Mouse (Mus musculus) midbrain, embryonic 16.5 days (tissue): ENCODE results near the gene Atp12a. TPM values are rescaled to one million over a fixed set of nuclear protein-coding genes. Genes with fewer than 3 reads are reported as not detected.

Experiments
- ATAC-seq: fragments of 200-750 bp; cut with Nextera tagmentation; 2 replicates; pipeline ENCODE4 v1.8.0; 2017; ENCODE audit warnings: moderate TSS enrichment
- H3K27ac ChIP-seq: fragments of 300-500 bp; sonication (generic); 2 replicates; pipeline ENCODE4 v1.5.1; 2014; ENCODE audit warnings: mild to moderate bottlenecking, low read length, mixed read lengths
- H3K27me3 ChIP-seq: fragments of 300-500 bp; sonication (generic); 2 replicates; pipeline ENCODE4 v1.6.1; 2014; ENCODE audit warnings: low read depth, low read length, mixed read lengths; ENCODE audit not compliant: control insufficient read depth, insufficient read depth
- H3K36me3 ChIP-seq: fragments of 300-500 bp; sonication (generic); 2 replicates; pipeline ENCODE4 v1.6.1; 2014; ENCODE audit warnings: mild to moderate bottlenecking, low read length, moderate library complexity, mixed read lengths; ENCODE audit not compliant: control insufficient read depth, insufficient read depth
- H3K4me1 ChIP-seq: fragments of 300-500 bp; sonication (generic); 2 replicates; pipeline ENCODE4 v1.6.1; 2014; ENCODE audit warnings: mild to moderate bottlenecking, low read length, mixed read lengths; ENCODE audit not compliant: control insufficient read depth, insufficient read depth
- H3K4me2 ChIP-seq: fragments of 300-500 bp; sonication (generic); 2 replicates; pipeline ENCODE4 v1.6.1; 2014; ENCODE audit warnings: mild to moderate bottlenecking, low read length, mixed read lengths
- H3K4me3 ChIP-seq: fragments of 300-500 bp; sonication (generic); 2 replicates; pipeline ENCODE4 v1.5.1; 2014; ENCODE audit warnings: low read depth, mild to moderate bottlenecking, low read length, moderate library complexity, mixed read lengths
- H3K9ac ChIP-seq: fragments of 300-500 bp; sonication (generic); 2 replicates; pipeline ENCODE4 v1.6.1; 2014; ENCODE audit warnings: low read depth, low read length, mixed read lengths
- H3K9me3 ChIP-seq: fragments of 300-500 bp; sonication (generic); replicated peaks from 2 replicates; pipeline ENCODE4 v1.6.1; 2014; ENCODE audit warnings: mild to moderate bottlenecking, low read length, mixed read lengths; ENCODE audit not compliant: control insufficient read depth, poor library complexity, severe bottlenecking
- WGBS: fragments of 180-500 bp; shearing (Covaris S2); extraction: QIAGEN DNeasy Blood & Tissue Kit; methylation state at CpG from one replicate; pipeline ENCODE4 v1.1.7; 2014; 5-methylcytosine and 5-hydroxymethylcytosine counted together
- polyA plus RNA-seq: library from polyadenylated mRNA; unstranded; fragments of >200 nt; fragmentation: Nextera tagmentation; extraction: Ambion mirVana; gene quantifications from 2 replicates; pipeline ENCODE4 v1.2.1, GENCODE M21; 2015

The Atp12a gene
- polyA plus RNA-seq, 1 experiment from 2014 or later, result 0.23 TPM

DNA sequence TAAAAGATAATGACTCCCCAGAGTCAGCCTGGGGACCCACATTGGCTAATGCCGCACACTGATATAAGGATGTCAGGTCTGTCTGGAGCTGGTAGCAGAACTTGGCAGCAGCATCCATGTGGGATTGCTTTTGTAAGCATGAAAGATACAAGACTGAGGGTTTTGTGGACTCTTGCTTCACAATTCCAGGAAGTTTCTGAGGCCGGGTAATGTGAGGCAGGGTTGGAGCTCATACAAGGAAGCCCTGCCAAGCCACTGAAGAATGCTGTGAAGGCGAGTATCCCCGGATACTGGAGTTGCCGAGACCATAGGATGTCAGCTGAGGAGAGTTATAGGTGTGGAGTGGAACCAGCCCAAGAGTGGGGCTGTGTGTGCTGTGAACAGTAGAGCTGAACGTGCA is 5.7 kb upstream of the Atp12a start:
- H3K4me3 ChIP-seq, result no peak overlapping the region
- no peaks in the 10 kb centered on the region for H3K9me3 ChIP-seq
- H3K4me1 ChIP-seq, result no peaks in the 10 kb centered on the region
- 81% methylated on average over 6 of the region's 6 CpGs for WGBS
- H3K36me3 ChIP-seq, result no peaks in the 10 kb centered on the region
- no peak for ATAC-seq
- no peak overlapping the region for H3K27ac ChIP-seq
- H3K9ac ChIP-seq, result no peak overlapping the region
- peaks cover 11% of the 10 kb centered on the region for H3K27me3 ChIP-seq
- no peak overlapping the region for H3K4me2 ChIP-seq

DNA sequence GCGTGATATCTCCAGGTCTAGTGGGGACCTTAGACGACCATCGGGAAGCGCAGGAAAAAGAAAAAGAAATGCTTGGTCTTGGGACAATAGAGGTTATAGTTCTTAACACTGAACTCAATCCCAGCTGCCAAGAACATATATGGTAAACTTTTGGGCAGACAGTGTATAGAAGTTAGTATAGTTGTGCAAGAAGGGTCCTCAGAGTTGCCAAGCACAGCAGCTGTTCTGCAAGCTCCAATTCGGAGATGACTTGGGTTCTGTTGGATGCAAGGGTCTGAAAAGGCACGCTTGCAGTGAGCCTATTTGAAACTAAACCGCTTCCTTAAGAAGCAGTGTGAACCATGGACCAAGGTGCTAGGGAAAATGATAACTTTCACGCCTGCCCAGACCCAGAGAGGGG is 424 bp downstream of the Atp12a start:
- ATAC-seq, result no peak; the same call in 1 of the 2 replicates
- H3K4me1 ChIP-seq, result peaks cover 5% of the 10 kb centered on the region; the same call in 1 of the 2 replicates
- no peak overlapping the region for H3K27ac ChIP-seq
- H3K4me2 ChIP-seq, result peak overlapping the region; percentile 92
- H3K9me3 ChIP-seq, result no peaks in the 10 kb centered on the region
- no peaks in the 10 kb centered on the region for H3K36me3 ChIP-seq
- WGBS, result 33% methylated on average over 8 of the region's 8 CpGs
- H3K9ac ChIP-seq, result peak overlapping the region; percentile 72
- H3K27me3 ChIP-seq, result peaks cover 44% of the 10 kb centered on the region
- peak overlapping the region; percentile 59 for H3K4me3 ChIP-seq

DNA sequence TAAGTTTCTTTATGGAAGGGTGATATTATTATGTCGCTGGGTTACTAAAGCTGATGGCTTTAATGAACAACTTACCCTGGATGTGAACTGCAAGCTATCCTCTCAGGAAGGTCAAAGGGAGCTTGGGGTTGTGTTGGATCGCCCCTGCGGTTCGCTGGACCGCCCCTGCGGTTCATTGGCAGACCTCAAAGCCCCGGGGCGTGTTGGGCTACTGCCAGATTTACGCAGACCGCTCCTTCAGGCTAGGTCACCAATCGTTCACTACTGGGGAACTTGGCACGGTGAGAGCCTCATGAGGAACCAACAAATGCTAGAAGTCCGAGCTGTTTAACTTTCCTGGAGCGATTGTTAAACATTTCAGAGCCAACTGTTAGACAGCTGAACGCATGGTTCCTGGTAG is 1.8 kb downstream of the Atp12a start:
- H3K4me2 ChIP-seq, result no peak overlapping the region
- 36% methylated on average over 15 of the region's 15 CpGs for WGBS
- no peak overlapping the region for H3K4me3 ChIP-seq
- H3K36me3 ChIP-seq, result no peaks in the 10 kb centered on the region
- no peak for ATAC-seq
- peaks cover 5% of the 10 kb centered on the region; the same call in 1 of the 2 replicates for H3K4me1 ChIP-seq
- no peak overlapping the region for H3K9ac ChIP-seq
- no peak overlapping the region for H3K27ac ChIP-seq
- no peaks in the 10 kb centered on the region for H3K9me3 ChIP-seq
- H3K27me3 ChIP-seq, result peaks cover 44% of the 10 kb centered on the region

DNA sequence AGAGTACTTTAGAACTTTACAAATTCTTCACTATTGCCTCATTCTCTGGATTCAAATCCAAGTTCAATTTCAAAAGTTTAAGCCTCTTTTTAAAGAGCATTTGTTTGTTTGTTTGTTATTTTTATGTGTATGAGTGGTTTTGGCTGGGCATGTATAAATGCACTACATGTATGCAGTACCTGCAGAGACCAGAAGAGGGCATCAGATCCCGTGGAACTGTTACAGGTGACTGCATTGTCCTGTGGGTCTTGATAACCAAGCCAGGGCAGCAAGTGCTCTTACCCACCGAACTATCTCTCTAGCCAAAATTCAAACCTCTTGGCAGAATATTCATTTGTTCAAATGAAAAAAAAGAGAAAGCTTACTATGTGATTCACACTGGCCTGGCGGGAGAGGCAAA is 4.0 kb downstream of the Atp12a start:
- Histone ChIP-seq H3K9ac (no peak overlapping the region), H3K27me3 (peaks cover 37% of the 10 kb centered on the region), H3K27ac (no peak overlapping the region), H3K4me3 (no peak overlapping the region), H3K9me3 (no peaks in the 10 kb centered on the region), H3K36me3 (no peaks in the 10 kb centered on the region), H3K4me2 (no peak overlapping the region), H3K4me1 (peaks cover 5% of the 10 kb centered on the region; the same call in 1 of the 2 replicates)
- WGBS, result 62% methylated on average over 3 of the region's 3 CpGs
- ATAC-seq, result no peak

DNA sequence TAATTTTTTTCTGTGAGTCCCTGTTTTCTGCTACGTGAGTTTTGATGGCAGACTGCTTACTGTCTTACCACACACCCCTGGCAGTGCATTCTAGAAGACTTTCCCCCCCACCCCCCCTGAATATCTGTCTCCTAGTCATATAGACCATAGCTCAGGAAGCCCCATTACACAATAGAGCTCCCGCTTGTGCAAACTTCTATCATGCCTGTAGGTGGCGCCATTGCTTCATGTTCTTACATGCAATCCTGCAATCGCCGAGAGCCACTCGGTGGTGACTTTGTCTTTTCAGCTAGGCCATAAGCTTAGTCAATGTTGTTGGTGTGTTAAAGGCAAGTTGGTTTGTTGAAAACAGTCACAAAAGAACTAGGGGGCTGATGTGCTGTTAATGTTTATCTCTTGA is 10.9 kb downstream of the Atp12a start:
- H3K9me3 ChIP-seq, result no peaks in the 10 kb centered on the region
- no peak overlapping the region for H3K27ac ChIP-seq
- H3K27me3 ChIP-seq, result no peaks in the 10 kb centered on the region
- no peaks in the 10 kb centered on the region for H3K4me1 ChIP-seq
- no peaks in the 10 kb centered on the region for H3K36me3 ChIP-seq
- H3K4me3 ChIP-seq, result no peak overlapping the region
- H3K4me2 ChIP-seq, result no peak overlapping the region
- ATAC-seq, result peak; percentile 89
- 3% methylated on average over 6 of the region's 6 CpGs for WGBS
- no peak overlapping the region for H3K9ac ChIP-seq

DNA sequence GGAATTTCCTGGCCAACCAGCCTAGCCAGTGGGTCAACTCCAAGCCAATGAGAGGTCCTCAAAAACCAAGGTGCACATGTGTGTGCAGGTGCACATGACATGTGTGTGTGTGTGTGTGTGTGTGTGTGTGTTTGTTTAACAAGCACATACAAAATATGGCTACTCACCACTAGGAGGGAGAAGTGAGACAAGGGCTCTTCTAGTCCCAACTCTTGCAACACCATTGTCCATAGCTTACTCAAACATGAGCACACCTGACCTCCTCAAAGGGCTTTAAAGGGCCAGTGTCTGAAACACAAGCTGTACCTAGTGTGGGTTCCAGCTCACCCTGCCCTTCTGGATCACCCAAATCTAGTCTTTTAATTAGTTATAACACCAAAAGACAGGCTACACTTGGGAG is 12.9 kb downstream of the Atp12a start:
- Histone ChIP-seq H3K4me3 (no peak overlapping the region), H3K9ac (no peak overlapping the region), H3K27ac (no peak overlapping the region), H3K9me3 (no peaks in the 10 kb centered on the region), H3K27me3 (no peaks in the 10 kb centered on the region), H3K36me3 (no peaks in the 10 kb centered on the region), H3K4me2 (no peak overlapping the region), H3K4me1 (no peaks in the 10 kb centered on the region)
- no peak for ATAC-seq

DNA sequence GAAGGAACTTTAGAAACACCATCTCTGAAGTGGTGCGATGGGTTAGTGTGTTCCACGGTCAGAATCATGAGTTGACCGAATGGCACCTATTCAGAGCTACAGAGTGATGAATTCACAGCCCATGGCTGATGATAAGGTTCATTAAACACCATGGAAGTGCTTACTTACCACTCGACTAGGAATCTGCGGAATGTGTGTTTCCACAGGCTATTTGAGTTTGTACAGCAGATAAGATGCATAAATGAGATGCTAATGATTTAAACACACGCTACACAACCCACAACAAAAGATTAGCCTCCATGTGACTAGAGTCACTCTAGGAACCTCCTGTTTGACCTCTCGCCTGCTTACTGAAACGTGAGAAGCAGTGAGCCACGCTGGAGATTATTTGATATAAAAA is 14.5 kb downstream of the Atp12a start:
- Histone ChIP-seq H3K9ac (no peak overlapping the region), H3K36me3 (no peaks in the 10 kb centered on the region), H3K4me3 (no peak overlapping the region), H3K9me3 (no peaks in the 10 kb centered on the region), H3K27me3 (no peaks in the 10 kb centered on the region), H3K4me2 (no peak overlapping the region), H3K4me1 (no peaks in the 10 kb centered on the region), H3K27ac (no peak overlapping the region)
- no peak for ATAC-seq
- 70% methylated on average over 9 of the region's 9 CpGs for WGBS

DNA sequence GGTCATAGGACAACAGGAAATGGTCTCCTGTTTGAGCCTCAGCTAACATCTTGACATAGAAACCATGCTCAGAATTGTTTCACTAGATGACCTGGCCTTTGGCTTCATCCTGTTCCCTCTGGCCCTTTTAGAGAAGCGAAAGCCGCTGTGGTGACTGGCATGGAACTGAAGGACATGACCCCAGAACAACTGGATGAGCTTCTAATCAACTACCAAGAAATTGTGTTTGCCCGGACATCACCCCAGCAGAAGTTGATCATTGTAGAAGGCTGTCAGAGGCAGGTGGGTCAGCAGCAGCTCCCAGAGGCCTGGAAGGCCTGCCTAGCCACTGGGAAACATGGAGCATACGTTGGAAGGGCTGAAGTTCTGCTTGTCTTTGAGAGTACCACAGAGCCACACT is 17.5 kb downstream of the Atp12a start:
- Histone ChIP-seq H3K27me3 (no peaks in the 10 kb centered on the region), H3K9me3 (no peaks in the 10 kb centered on the region), H3K27ac (no peak overlapping the region), H3K9ac (no peak overlapping the region), H3K36me3 (no peaks in the 10 kb centered on the region), H3K4me3 (no peak overlapping the region), H3K4me1 (no peaks in the 10 kb centered on the region), H3K4me2 (no peak overlapping the region)
- no peak for ATAC-seq
- 83% methylated on average over 4 of the region's 4 CpGs for WGBS

DNA sequence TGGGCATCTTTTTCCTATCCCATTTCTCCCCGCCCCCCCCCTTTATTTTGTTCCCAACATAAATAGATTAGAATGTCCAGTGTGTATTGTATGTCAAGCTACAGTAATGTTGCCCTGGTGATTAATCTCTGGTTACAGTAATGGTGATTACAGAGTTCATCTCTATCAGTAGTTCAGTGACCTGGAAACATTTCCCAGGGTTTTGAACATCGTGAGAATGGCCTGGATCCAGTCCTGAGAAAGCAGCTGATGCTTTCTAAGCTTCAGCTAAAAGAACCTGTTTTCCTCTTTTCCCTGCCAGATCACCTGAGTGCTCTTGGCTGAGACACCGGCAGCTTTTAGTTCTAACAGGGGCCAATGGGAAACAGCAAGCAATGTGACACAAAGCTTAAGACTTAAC is 25.4 kb downstream of the Atp12a start:
- no peaks in the 10 kb centered on the region for H3K4me1 ChIP-seq
- H3K27ac ChIP-seq, result no peak overlapping the region
- H3K36me3 ChIP-seq, result no peaks in the 10 kb centered on the region
- H3K9me3 ChIP-seq, result no peaks in the 10 kb centered on the region
- H3K9ac ChIP-seq, result no peak overlapping the region
- H3K4me3 ChIP-seq, result no peak overlapping the region
- no peaks in the 10 kb centered on the region for H3K27me3 ChIP-seq
- WGBS, result 41% methylated on average over 3 of the region's 3 CpGs
- no peak overlapping the region for H3K4me2 ChIP-seq
- no peak for ATAC-seq
